Mouse (Mus musculus) frontal cortex, adult 2 months (tissue): ENCODE measurements around the gene Cdyl. TPM values are rescaled to one million over a fixed set of nuclear protein-coding genes. Genes with fewer than 3 reads are reported as not detected.
A peak's percentile ranks its signal among the peaks of the same experiment; 100 is the strongest.

Experiments
- DNase-seq, 2 experiments: peaks; one replicate each; pipeline ENCODE4 v3.0.0; 2022; ENCODE audit warnings: low spot score in 1 of 2; ENCODE audit errors: extremely low spot score in 1 of 2
- polyA plus RNA-seq: library from polyadenylated mRNA; depleted of rRNA; stranded (reverse); fragments of >200 nt; gene quantifications from 2 replicates; pipeline ENCODE4 v1.2.3, GENCODE M21; 2012

The Cdyl gene
- polyA plus RNA-seq, 1 experiment, result 6.2 TPM

DNA sequence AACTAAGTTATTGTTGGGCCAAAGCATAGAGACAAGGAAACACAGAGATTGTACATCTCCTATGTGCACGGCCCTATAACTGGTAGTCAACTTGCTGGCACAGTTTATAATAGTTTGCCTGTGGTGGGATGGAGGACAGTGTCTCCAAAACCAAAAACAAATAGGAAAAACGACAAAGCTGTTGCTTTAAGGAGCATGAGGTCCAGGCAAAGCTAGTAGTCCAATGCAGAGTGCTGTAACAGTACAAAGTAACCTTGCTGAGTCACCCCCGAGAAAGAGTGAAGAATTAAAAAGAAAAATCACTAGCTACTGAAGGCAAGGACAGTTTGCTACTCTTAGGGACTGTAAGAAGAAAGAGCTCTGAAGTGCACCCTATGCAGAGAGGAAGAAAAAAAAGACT is 21.7 kb downstream of the Cdyl start:
- DNase-seq, result no peak

GRCm38 (mm10) chr13:35686273-35686672 is 26.6 kb downstream of the Cdyl start:
- DNase-seq, result no peak

DNA sequence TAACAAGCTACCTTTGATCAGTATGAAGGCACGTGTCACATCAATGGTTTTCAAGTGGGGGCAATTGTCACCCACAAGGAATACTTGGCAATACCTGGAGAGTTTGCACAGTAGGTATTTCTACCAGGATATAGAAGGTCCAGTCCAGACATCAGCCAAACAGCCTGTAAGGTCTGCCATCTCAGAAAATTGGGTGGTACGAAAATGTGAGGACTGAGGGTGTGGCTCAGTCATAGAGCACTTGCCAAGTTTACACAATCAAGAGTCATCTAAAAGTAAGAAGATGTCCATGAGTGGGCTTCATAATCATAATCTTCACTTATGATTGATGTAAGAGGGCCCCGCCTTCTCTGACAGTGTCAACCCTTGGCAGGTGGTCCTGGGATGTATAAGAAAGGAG is 29.9 kb downstream of the Cdyl start:
- no peak for DNase-seq

DNA sequence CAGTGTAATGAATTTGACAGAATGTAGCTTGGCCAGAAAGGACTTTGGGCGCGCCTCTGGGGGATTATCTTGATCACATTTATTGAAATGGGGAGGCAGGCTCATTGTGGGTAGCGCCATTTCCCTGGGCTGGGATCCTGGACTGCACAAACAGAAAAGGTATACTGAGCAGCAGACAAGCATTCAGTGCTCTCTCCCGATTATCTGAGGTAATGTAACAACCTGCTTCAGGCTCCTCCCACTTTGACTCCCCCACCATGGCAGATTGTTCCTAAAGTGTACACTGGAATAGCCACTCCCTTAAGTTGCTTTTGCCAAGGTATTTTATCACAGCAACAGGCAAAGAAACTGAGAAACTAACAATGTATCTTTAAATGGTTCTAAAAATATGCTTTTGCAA is 58.0 kb downstream of the Cdyl start:
- no peak for DNase-seq

GRCm38 (mm10) chr13:35719581-35719980 is 59.9 kb downstream of the Cdyl start:
- no peak for DNase-seq

DNA sequence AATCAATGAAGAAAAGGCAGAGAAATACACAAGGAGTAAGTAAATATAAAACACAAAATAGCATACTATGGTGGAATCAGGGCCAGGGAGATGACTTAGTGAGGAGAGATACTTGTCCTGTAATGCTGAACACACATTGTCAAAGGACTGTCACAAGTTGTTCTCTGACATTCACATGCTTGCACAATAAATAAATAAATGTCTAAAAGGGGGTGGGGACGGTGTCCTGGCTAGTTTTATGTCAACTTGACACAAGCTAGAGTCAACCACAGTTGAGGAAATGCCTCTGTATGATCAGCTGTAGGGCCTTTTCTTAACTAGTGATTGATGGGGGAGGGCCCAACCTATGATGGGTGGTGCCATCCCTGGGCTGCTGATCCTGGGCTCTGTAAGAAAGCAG is 63.4 kb downstream of the Cdyl start:
- no peak for DNase-seq

DNA sequence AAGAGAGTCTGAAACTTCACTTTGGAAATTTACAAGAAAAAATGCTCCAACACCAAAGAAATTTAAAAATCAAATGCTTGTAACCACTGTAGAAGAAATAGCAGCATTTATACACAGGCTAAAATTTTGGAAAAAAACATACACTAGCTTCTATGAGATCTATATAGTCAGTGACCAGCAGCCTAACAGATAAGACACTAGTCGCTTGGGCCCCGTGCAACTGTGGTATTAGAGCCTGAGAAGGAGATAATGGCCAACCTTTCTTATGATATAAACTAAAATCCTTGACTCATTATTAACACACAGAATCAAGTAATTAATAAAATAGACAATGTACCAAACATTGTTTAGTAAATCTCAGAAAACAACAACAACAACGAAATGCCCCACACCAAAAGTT is 66.4 kb downstream of the Cdyl start:
- no peak for DNase-seq

GRCm38 (mm10) chr13:35732131-35732530 is 72.5 kb downstream of the Cdyl start:
- no peak for DNase-seq

DNA sequence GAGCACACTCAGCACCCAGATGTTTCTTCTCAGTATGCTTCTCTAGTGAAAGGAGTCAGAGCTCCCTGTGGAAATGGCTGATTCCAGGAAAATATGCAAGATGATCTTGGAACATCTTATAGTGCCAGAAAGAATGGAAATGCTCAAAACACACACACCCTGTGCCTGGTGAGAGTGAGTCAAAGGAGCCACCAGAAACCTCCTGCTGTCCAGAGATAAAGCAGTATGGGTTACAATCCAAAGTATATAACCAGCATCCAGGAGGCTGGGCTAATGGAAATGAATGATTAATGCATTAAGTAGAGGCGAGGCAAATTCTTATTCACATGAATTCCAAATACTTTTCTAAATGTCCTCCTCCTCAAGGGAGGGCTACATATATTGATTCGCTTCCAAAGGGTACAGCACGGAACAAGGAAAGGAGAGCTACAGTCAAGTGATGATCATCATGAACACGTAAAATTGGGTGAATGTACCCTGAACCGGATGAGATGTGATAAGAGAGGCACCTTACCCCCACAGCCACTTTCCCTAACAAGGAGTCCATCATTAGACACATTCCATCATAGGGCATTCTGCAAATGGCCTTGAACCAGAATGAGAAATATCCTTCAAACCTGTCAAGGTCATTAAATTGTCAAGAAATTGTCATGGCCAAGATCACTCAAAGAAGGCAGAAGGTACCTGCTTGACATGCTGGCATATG is 73.4 kb downstream of the Cdyl start:
- no peak for DNase-seq

GRCm38 (mm10) chr13:35737565-35737964 is 77.9 kb downstream of the Cdyl start:
- DNase-seq, result no peak

DNA sequence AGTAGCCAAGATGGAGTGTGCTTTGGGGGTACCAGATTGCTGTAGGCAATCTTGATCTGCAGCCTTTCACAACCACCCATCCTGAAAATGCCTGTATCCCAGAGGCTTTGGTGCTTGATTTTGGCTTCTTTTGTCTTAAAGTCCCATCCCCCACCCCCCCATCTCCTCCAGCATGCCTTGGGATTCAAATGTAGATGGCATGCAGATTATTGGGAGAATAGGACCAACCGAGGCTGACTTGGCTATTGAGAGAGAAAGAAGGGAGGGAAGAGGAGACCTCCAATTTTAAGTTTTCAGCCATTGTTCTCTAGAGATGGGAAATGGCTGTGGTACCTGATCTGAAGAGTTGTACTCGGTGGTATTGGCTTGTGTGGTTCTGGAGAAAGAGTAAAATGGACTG is 78.6 kb downstream of the Cdyl start:
- no peak for DNase-seq

GRCm38 (mm10) chr13:35739473-35739872 is 79.8 kb downstream of the Cdyl start:
- DNase-seq, result no peak

- DNase-seq, result peak in 1 of 2 experiments; percentile 27
These were observed 80.8 kb downstream of the Cdyl start for GRCm38 (mm10) chr13:35740301-35741039.

- DNase-seq, result peak; percentile 43 to 80
These were observed 81.5 kb downstream of the Cdyl start for GRCm38 (mm10) chr13:35741040-35741619.

DNA sequence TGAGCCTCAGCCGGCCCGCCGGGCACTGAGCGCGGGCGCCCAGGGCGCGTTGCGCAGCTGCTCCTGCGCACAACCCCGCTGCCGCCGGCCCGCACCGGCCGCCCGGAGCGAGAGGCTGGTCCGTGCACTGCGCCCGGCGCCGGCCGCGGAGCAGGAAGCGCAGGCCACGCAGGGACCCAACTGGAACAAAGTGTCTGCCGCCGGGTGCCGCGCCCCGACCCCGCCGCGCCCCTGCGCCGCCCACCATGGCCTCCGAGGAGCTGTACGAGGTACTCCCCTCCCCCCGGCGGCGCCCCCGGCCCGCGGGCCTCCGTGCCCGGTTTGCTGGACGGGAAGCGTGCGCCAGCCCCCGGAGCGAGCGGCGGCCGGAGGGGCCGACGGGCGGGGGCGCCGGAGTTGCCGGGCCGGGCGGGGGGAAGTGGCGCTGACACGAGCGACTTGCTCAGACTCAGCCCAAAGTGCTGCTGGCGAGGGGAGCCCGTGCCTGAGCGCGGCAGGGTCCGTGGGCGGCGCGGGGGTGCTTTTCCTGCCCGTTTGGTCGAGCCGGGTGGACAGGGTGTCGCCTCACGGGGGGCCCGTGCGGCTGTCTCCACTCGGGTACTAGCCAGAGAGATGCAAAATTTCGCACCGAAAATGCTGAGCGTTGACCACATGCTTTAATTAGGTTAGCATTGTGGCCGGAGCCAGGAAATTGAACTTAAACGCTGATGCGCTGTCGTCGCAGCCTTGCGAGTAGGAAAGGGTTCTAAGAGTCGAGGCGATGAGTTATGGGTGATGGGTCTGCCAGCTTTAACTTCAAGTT is 82.2 kb downstream of the Cdyl start:
- peak; percentile 24 to 37 for DNase-seq

DNA sequence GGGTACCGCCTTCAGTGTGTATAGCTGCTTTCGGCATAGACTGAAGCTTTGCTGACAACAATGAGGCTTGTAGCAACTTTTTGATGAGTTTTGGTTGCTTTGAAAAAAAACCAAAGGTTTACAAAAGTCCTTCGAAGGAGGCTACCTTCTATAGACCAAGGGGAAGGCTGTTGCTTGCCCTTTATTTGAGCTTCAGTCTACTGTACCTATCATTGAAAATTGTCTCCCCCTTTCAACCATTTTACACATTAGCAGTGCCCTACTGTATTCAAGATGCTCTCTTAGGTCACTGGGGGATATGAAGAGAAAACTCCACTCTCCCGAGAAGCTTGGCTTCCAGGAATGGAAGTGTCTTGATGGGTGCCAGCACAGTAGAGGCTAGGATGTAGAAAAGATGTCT is 83.1 kb downstream of the Cdyl start:
- no peak for DNase-seq

DNA sequence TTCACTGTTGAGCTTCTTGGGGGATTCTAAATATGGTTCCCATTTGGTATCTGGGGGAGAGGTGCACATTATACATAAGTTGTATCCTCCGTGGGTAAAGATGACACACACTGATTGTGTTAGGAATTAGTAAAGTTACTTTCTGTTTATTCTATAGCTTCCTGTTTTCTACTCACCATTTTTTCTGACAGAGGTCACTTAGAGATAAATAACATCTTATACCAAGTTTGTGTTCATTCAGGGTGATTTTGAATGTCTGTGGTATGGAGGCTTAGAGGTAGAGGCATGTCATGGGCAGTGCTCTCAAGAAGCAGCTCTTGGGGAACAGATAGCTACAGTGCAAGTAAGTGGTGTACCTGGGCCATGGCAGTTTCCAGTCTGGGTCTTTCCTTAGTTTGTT is 83.6 kb downstream of the Cdyl start:
- no peak for DNase-seq

GRCm38 (mm10) chr13:35749194-35749593 is 89.6 kb downstream of the Cdyl start:
- DNase-seq, result no peak

- no peak for DNase-seq
These were observed 90.0 kb downstream of the Cdyl start for GRCm38 (mm10) chr13:35749680-35750079.

GRCm38 (mm10) chr13:35752046-35752445 is 92.4 kb downstream of the Cdyl start:
- DNase-seq, result no peak

DNA sequence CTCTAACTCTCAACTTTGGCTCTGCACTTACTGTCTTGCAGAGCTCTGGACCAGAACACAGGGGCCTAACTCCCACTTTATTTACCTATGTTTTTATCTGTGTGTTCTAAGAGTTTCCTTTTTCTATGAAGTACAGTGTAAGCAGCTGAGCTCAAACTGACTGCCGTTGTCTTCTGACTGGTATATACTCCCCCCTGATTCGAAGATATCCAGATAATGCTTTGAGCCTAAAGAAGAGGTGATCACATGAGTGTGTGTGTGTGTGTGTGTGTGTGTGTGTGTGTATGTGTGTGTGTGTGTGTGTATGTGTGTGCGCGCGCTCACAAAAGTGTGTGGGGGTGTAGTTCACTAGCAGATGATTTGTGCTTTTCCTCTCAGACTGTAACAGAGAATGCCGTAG is 95.4 kb downstream of the Cdyl start:
- no peak for DNase-seq
